Mouse (Mus musculus) kidney, postnatal 4 days (tissue): ENCODE results near the gene Ranbp10.
A peak's percentile ranks its signal among the peaks of the same experiment; 100 is the strongest.

ENCODE experiments used
- DNase-seq, 2 experiments: peaks; one replicate each; pipeline ENCODE4 v3.0.0; 2021; ENCODE audit warnings: mixed read lengths in 2 of 2

Gene Ranbp10

GRCm38 (mm10) chr8:105780298-105780697, 46.9 kb downstream of the Ranbp10 start:
- DNase-seq: no peak

- DNase-seq: no peak
These were observed 49.3 kb downstream of the Ranbp10 start for GRCm38 (mm10) chr8:105777833-105778232.

GRCm38 (mm10) chr8:105774498-105774897, 52.7 kb downstream of the Ranbp10 start:
- no peak for DNase-seq

GRCm38 (mm10) chr8:105773441-105773861, 53.7 kb downstream of the Ranbp10 start:
- no peak for DNase-seq

- no peak for DNase-seq
These were observed 55.6 kb downstream of the Ranbp10 start for GRCm38 (mm10) chr8:105771398-105772175.

- peak in 1 of 2 experiments; percentile 21 for DNase-seq
These were observed 56.5 kb downstream of the Ranbp10 start for GRCm38 (mm10) chr8:105770609-105771008.

GRCm38 (mm10) chr8:105768485-105769257, 58.5 kb downstream of the Ranbp10 start:
- DNase-seq: no peak

GRCm38 (mm10) chr8:105758277-105759108, 68.7 kb downstream of the Ranbp10 start, which contains the start of gene Gfod2:
Gfod2 (minus strand) TSS chr8:105758664.
- peak; percentile 99 for DNase-seq

- no peak for DNase-seq
These were observed 69.3 kb downstream of the Ranbp10 start for GRCm38 (mm10) chr8:105757796-105758276.

GRCm38 (mm10) chr8:105754688-105755087, 72.5 kb downstream of the Ranbp10 start:
- no peak for DNase-seq

- no peak for DNase-seq
These were observed 73.2 kb downstream of the Ranbp10 start for GRCm38 (mm10) chr8:105753916-105754315.

- DNase-seq: peak; percentile 85 to 91
These were observed 76.5 kb downstream of the Ranbp10 start for GRCm38 (mm10) chr8:105750606-105751005.

- no peak for DNase-seq
These were observed 83.8 kb downstream of the Ranbp10 start for GRCm38 (mm10) chr8:105743301-105743700.

- no peak for DNase-seq
These were observed 87.9 kb downstream of the Ranbp10 start for GRCm38 (mm10) chr8:105739216-105739615.

GRCm38 (mm10) chr8:105732186-105732585, 95.0 kb downstream of the Ranbp10 start:
- no peak for DNase-seq

- DNase-seq: peak; percentile 44 to 57
These were observed 99.6 kb downstream of the Ranbp10 start for GRCm38 (mm10) chr8:105727397-105728124.

GRCm38 (mm10) chr8:105725726-105726125, 101.4 kb downstream of the Ranbp10 start:
- no peak for DNase-seq

- no peak for DNase-seq
These were observed 104.3 kb downstream of the Ranbp10 start for GRCm38 (mm10) chr8:105722861-105723260.

GRCm38 (mm10) chr8:105719637-105720036, 107.5 kb downstream of the Ranbp10 start:
- DNase-seq: no peak
